ENCODE assay signal across 11 mouse cellular contexts in genomic region chr14:71564816-71565215, GRCm38 (mm10).
"Had no signal": no experiment of that assay in that cellular context is flagged by ENCODE, and none has a peak within 500 bp of the region (broad histone marks: within the 10 kb centered on the region; RNA-seq: fewer than 3 reads in every experiment).

No protein-coding gene starts in this region.

- DNase-seq: kidney, adult 2 months; kidney, postnatal 36 days; liver; lung, adult 2 months; lung, postnatal 14 days; lung, postnatal 4 days; midbrain, embryonic 14.5 days; retina, postnatal 1 day; right cerebral cortex, postnatal 25 days; spleen, adult 18-20 months; thymus, postnatal 25 days had no signal
